Mouse (Mus musculus) megakaryocyte, embryonic 14.5 days (primary cell): Measurements from ENCODE around the gene Dennd5a.

Source experiments
- FLI1 ChIP-seq: IDR thresholded peaks from 2 replicates; pipeline ENCODE4 v1.6.1; 2012; ENCODE audit warnings: low read length, inconsistent platforms, mixed read lengths
- GATA1 ChIP-seq: IDR thresholded peaks from 3 replicates; pipeline ENCODE4 v1.6.1; 2012; ENCODE audit warnings: mixed read lengths, low read length, inconsistent platforms, borderline replicate concordance

GRCm38 (mm10) chr7:110009084-110009483 is 48.8 kb upstream of the Dennd5a start:
- TF ChIP-seq GATA1 (no peak), FLI1 (no peak)
